Mouse (Mus musculus) kidney, adult 2 months (tissue): ENCODE data around the gene Pip5k1b. TPM values are rescaled to one million over a fixed set of nuclear protein-coding genes. Genes with fewer than 3 reads are reported as not detected.

Source experiments
- DNase-seq: peaks from one replicate; pipeline ENCODE4 v3.0.0; 2021
- H3K27ac ChIP-seq: fragments of 200-500 bp; 2 replicates; pipeline ENCODE4 v1.5.1; 2012; ENCODE audit warnings: low read depth, low read length, control low read depth, inconsistent platforms; ENCODE audit not compliant: insufficient read depth
- H3K27me3 ChIP-seq: fragments of 200-500 bp; replicated peaks from 2 replicates; pipeline ENCODE4 v1.6.1; 2012; ENCODE audit warnings: mild to moderate bottlenecking, moderate library complexity, low read length, inconsistent platforms; ENCODE audit not compliant: control insufficient read depth, insufficient read depth
- H3K36me3 ChIP-seq: fragments of 200-500 bp; 2 replicates; pipeline ENCODE4 v1.6.1; 2012; ENCODE audit warnings: mild to moderate bottlenecking, moderate library complexity, low read length, inconsistent platforms; ENCODE audit not compliant: control insufficient read depth, insufficient read depth
- H3K4me1 ChIP-seq: fragments of 200-500 bp; 2 replicates; pipeline ENCODE4 v1.6.1; 2011; ENCODE audit warnings: low read length; ENCODE audit not compliant: control insufficient read depth, insufficient read depth
- H3K4me3 ChIP-seq: fragments of 200-500 bp; 2 replicates; pipeline ENCODE4 v1.5.1; 2011; ENCODE audit warnings: mild to moderate bottlenecking, low read depth, low read length, control low read depth; ENCODE audit not compliant: insufficient read depth
- CTCF ChIP-seq: fragments of 200-500 bp; conservative IDR thresholded peaks from 2 replicates; pipeline ENCODE4 v1.5.1; 2011; ENCODE audit warnings: low read depth, mild to moderate bottlenecking, control low read depth, low read length, moderate library complexity, mixed read lengths; ENCODE audit not compliant: insufficient read depth, insufficient read length
- POLR2A ChIP-seq: fragments of 200-500 bp; IDR thresholded peaks from one replicate; pipeline ENCODE4 v1.6.1; 2011; ENCODE audit warnings: low read depth, low read length, control low read depth
- WGBS: fragments of 180-500 bp; shearing (Covaris S2); methylation state at CpG from one replicate; pipeline ENCODE4 v1.1.7; 2018; 5-methylcytosine and 5-hydroxymethylcytosine counted together
- polyA plus RNA-seq: library from polyadenylated mRNA; depleted of rRNA; stranded (reverse); fragments of >200 nt; gene quantifications from 2 replicates; pipeline ENCODE4 v1.2.3, GENCODE M21; 2012

Gene Pip5k1b
- polyA plus RNA-seq, 1 experiment: 3.7 TPM

DNA sequence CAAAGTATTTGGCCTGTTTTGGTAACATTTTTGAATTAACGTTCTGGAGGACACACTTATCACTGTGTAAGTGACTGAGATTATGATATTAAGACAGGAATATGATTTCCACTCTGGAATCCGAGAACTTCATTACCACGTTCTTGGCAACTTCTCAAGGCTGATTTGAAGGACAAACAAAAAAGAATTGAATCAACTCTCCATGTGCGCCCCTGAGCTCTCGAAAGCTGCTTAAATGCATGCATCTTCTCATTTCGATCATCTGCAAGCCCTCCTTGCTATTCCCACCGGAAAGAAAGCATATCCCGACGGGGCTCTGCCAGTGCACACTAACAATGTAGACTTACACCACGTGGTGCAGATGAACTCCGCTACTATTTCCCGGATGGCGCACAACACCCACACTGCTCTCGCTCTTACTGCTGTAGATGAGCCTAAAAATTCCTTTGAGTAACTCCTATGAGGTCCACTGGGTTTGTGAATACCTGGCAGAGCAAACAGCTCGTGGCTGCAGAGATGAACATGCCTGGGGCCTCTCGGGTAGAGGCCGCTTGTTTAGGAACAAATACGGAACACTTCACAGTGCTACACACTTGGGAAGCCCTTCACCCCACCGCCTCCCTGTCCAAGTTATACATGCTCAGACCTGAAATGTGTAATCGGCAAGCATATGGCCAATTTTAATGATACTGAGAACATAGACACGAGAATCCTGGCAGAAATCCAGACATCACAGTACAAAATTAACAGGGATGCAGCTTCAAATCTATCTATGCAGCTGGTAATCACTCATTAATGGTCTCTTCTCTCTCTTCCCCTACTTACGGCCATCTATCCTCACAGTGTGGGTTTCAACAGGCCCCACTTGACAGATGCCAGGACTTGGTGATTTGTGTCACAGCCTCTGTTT, 168.5 kb downstream of the Pip5k1b start:
- no peaks in the 10 kb centered on the region for H3K4me1 ChIP-seq
- H3K27ac ChIP-seq: no peak overlapping the region
- no peak for DNase-seq
- no peaks in the 10 kb centered on the region for H3K36me3 ChIP-seq
- TF ChIP-seq POLR2A (no peak), CTCF (no peak)
- WGBS: 85% methylated on average over 22 of the region's 22 CpGs
- H3K4me3 ChIP-seq: no peak overlapping the region
- no peaks in the 10 kb centered on the region for H3K27me3 ChIP-seq

DNA sequence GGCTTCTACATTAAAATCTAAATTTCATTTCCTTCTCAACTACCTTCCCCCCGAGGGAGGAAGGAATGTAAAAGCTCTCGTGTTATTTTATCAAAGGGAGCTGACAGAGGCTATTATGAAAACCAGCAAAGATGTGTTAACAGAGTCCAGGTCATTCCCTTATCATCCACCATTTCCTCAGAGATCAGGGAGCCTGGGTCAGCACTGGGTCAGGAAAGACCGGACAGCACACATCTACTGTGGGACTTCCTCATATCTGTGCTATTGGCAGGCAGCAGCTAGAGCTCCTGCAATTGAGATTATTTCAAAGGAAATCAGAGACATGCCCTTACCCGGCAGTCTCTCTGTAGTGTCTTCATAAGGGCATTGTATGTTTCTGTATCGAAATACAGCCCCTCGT, 177.2 kb downstream of the Pip5k1b start:
- TF ChIP-seq POLR2A: no peak
- no peak for TF ChIP-seq CTCF
- Histone ChIP-seq H3K27ac (no peak overlapping the region), H3K27me3 (no peaks in the 10 kb centered on the region), H3K36me3 (no peaks in the 10 kb centered on the region), H3K4me1 (no peaks in the 10 kb centered on the region), H3K4me3 (no peak overlapping the region)
- 54% methylated on average over 6 of the region's 6 CpGs for WGBS
- no peak for DNase-seq

DNA sequence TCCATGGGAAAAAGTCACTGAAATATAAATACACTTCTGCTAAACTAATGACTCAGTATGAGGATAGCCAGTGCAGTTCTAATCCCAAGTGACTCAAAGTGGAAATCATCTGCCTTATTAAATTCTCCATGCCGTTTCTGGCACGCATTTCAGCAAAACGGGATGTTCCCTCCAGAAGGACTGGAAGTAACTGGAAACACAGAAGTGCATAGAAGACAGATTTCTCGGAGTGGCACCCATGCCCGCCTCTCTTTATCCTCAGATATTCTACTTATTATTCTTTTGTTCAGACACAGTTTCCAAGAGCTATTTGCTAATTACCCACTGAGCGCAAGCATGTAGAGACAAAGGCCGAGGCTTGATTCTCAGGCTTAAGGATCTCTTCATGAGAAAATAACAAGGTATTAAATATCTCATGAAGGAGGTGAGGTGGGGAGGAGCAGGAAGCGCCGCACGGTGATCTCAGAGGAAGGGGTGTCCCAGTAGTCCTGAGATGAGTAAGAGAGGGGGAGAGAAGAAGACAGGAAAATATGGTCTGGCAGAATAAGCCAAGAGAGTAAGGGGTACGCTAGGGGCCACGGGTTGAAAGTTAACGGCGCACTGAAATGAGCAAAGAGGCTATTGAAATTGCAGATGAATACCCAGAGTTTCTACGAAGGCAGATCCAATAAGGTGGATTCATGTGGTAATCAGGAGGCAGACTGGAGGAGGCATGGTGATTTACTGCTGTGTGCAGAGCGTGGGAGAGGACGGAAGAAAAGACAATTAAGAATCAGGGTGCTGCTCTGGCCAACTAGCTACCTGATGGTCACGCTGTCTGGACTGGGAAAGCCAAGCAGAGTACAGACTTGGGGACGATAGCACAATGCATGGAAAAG, 183.7 kb downstream of the Pip5k1b start:
- Histone ChIP-seq H3K36me3 (no peaks in the 10 kb centered on the region), H3K4me3 (no peak overlapping the region), H3K27ac (no peak overlapping the region), H3K4me1 (no peaks in the 10 kb centered on the region), H3K27me3 (no peaks in the 10 kb centered on the region)
- TF ChIP-seq POLR2A: no peak
- WGBS: 51% methylated on average over 19 of the region's 19 CpGs
- DNase-seq: no peak

DNA sequence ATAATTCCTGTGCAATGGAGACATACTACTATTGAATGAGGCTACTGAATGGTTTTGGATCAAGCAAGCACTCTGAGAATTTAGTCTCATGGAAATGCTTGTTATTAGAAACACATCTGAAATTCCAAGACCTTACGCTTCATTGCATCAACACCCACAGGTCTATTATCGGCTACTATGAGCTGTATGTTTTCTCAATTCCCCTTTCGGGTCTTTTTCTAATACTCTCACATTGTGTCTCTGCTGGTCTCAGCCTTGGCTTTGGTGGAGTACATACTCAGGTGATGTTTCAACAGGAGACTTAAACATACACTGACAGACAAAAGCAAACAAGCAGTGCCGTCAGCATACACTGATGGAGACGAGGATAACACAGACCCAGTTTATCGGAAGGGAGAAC, 187.3 kb downstream of the Pip5k1b start:
- Histone ChIP-seq H3K27me3 (no peaks in the 10 kb centered on the region), H3K4me3 (no peak overlapping the region), H3K4me1 (no peaks in the 10 kb centered on the region), H3K27ac (no peak overlapping the region), H3K36me3 (no peaks in the 10 kb centered on the region)
- TF ChIP-seq POLR2A: no peak
- no peak for TF ChIP-seq CTCF
- 84% methylated on average over 6 of the region's 6 CpGs for WGBS
- no peak for DNase-seq

DNA sequence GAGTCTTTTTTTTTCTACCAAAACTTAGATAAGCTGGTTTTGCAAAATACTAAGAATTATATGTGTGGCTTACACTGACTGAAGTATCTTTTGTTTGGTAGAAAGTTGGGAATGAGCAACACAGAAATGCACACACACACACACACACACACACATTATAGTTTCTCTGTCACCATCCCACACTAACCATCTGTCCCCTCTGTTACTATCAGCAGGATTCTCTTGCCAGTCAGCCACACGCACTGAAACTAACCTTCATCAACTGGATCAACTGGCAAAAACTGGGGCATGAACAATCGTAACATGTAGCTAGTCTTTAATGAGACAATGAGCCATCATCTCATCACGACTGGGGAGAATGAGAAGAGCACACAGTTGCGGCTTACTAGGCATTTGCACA, 187.9 kb downstream of the Pip5k1b start:
- Histone ChIP-seq H3K27ac (no peak overlapping the region), H3K36me3 (no peaks in the 10 kb centered on the region), H3K27me3 (no peaks in the 10 kb centered on the region), H3K4me3 (no peak overlapping the region), H3K4me1 (no peaks in the 10 kb centered on the region)
- TF ChIP-seq POLR2A (no peak), CTCF (no peak)
- WGBS: 86% methylated on average over 4 of the region's 4 CpGs
- no peak for DNase-seq

DNA sequence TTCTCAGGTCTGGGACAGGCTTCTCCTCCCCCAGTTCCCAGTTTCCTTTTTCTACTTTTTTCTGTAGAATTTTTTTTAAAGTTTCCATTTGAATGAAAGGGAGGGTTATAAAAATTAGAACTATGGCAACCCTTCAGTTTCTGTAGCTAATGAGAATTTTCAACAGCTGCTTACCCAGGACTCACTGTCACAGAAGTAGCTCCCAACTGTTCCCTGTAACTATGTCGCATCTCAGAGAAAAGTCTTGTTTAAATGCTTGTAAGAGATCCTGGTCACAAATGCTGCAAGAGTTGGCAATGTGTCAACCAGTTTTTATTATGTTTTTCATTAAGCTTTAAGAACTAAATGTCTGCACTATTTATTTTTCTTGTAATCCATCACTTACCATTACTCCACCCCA, 188.9 kb downstream of the Pip5k1b start:
- no peak overlapping the region for H3K4me3 ChIP-seq
- WGBS: 86% methylated on average over 1 of the region's 1 CpGs
- no peaks in the 10 kb centered on the region for H3K4me1 ChIP-seq
- no peak for TF ChIP-seq CTCF
- TF ChIP-seq POLR2A: no peak
- no peak overlapping the region for H3K27ac ChIP-seq
- H3K36me3 ChIP-seq: no peaks in the 10 kb centered on the region
- no peaks in the 10 kb centered on the region for H3K27me3 ChIP-seq
- no peak for DNase-seq

DNA sequence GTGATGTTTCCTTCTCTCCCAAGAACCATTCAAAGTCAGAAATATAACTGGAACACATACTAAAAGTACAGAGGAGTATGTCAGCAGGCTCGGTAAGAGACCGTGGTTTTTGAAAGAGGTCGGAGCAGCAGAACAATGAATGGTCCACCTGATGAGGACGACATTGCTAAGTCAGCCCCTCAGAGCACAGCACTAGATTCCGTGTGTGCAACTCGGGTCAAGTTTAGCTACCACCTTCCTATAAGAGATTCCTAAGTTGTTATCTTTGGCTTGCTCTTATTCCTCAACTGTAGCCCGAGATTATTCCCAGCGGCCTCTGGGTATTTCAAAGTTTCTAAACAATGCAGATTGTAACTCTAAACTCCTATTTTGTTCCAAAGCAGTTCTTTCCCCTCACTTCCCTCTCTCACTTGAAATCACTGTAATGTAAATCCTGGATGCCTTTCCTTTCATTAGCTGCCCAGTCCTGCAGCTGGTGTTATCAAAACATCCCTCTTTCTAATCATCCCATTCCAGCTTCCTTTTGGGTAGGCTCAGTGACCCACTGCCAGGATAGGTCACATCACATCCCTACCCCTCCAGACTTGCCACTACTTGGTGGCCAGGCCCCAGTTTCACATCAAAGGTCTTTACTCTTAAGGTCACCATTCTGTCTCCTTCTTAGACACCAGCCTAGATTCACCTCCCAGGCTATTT, 192.9 kb downstream of the Pip5k1b start:
- TF ChIP-seq POLR2A (no peak), CTCF (no peak)
- H3K27ac ChIP-seq: no peak overlapping the region
- no peaks in the 10 kb centered on the region for H3K27me3 ChIP-seq
- 34% methylated on average over 8 of the region's 8 CpGs for WGBS
- no peak overlapping the region for H3K4me3 ChIP-seq
- no peak for DNase-seq
- H3K36me3 ChIP-seq: no peaks in the 10 kb centered on the region
- no peaks in the 10 kb centered on the region for H3K4me1 ChIP-seq
